Mouse (Mus musculus) midbrain, embryonic 12.5 days (tissue): ENCODE measurements around the gene Sidt1. TPM values are rescaled to one million over a fixed set of nuclear protein-coding genes. Genes with fewer than 3 reads are reported as not detected.
A peak's percentile ranks its signal among the peaks of the same experiment; 100 is the strongest.

Source experiments
- ATAC-seq: fragments of 200-750 bp; cut with Nextera tagmentation; 2 replicates; pipeline ENCODE4 v1.8.0; 2017; ENCODE audit warnings: low read depth, moderate TSS enrichment, moderate library complexity; ENCODE audit not compliant: low FRiP score
- H3K27ac ChIP-seq: fragments of 300-500 bp; sonication (generic); replicated peaks from 2 replicates; pipeline ENCODE4 v1.5.1; 2016; ENCODE audit warnings: mild to moderate bottlenecking
- H3K27me3 ChIP-seq: fragments of 300-500 bp; sonication (generic); 2 replicates; pipeline ENCODE4 v1.6.1; 2016; ENCODE audit warnings: mild to moderate bottlenecking
- H3K36me3 ChIP-seq: fragments of 300-500 bp; sonication (generic); 2 replicates; pipeline ENCODE4 v1.6.1; 2016
- H3K4me1 ChIP-seq: fragments of 300-500 bp; sonication (generic); 2 replicates; pipeline ENCODE4 v1.6.1; 2016
- H3K4me2 ChIP-seq: fragments of 300-500 bp; sonication (generic); replicated peaks from 2 replicates; pipeline ENCODE4 v1.6.1; 2016; ENCODE audit warnings: mild to moderate bottlenecking, moderate library complexity
- H3K4me3 ChIP-seq: fragments of 300-500 bp; sonication (generic); 2 replicates; pipeline ENCODE4 v1.5.1; 2016; ENCODE audit warnings: mild to moderate bottlenecking
- H3K9ac ChIP-seq: fragments of 300-500 bp; sonication (generic); replicated peaks from 2 replicates; pipeline ENCODE4 v1.6.1; 2016; ENCODE audit warnings: mild to moderate bottlenecking, moderate library complexity
- H3K9me3 ChIP-seq: fragments of 300-500 bp; sonication (generic); 2 replicates; pipeline ENCODE4 v1.6.1; 2016; ENCODE audit warnings: mild to moderate bottlenecking
- WGBS: fragments of 180-500 bp; shearing (Covaris S2); methylation state at CpG from one replicate; pipeline ENCODE4 v1.1.7; 2016; 5-methylcytosine and 5-hydroxymethylcytosine counted together
- polyA plus RNA-seq: library from polyadenylated mRNA; unstranded; fragments of >200 nt; fragmentation: Nextera tagmentation; extraction: Ambion mirVana; gene quantifications from 2 replicates; pipeline ENCODE4 v1.2.1, GENCODE M21; 2016

Sidt1 gene
- 0.98 and 1.1 TPM in 2 replicates for polyA plus RNA-seq

GRCm38 (mm10) chr16:44332861-44333284 is at the start of gene Sidt1:
Gene Sidt1 (minus strand): TSS chr16:44333196.
- Histone ChIP-seq H3K36me3 (no peaks in the 10 kb centered on the region), H3K9me3 (no peaks in the 10 kb centered on the region), H3K4me1 (peaks cover 15% of the 10 kb centered on the region), H3K27me3 (peaks cover 42% of the 10 kb centered on the region), H3K27ac (no peak within 1 kb of the TSS), H3K9ac (peak within 1 kb of the TSS; percentile 68), H3K4me3 (peak within 1 kb of the TSS; percentile 61), H3K4me2 (peak within 1 kb of the TSS; percentile 99)
- ATAC-seq = no peak
- 9% methylated on average over 15 of the region's 15 CpGs for WGBS

- 16% methylated on average over 2 of the region's 5 CpGs for WGBS
- H3K4me3 ChIP-seq = no peak overlapping the region
- peaks cover 28% of the 10 kb centered on the region for H3K36me3 ChIP-seq
- H3K27me3 ChIP-seq = no peaks in the 10 kb centered on the region
- H3K9ac ChIP-seq = no peak overlapping the region
- H3K9me3 ChIP-seq = no peaks in the 10 kb centered on the region
- H3K4me2 ChIP-seq = no peak overlapping the region
- H3K27ac ChIP-seq = no peak overlapping the region
- peak; percentile 55; the same call in 1 of the 2 replicates for ATAC-seq
- peaks cover 12% of the 10 kb centered on the region; the same call in 1 of the 2 replicates for H3K4me1 ChIP-seq
Measured at GRCm38 (mm10) chr16:44381578-44381977, 48.6 kb upstream of the Sidt1 start.

GRCm38 (mm10) chr16:44380006-44380405 is 47.0 kb upstream of the Sidt1 start:
- Histone ChIP-seq H3K9me3 (no peaks in the 10 kb centered on the region), H3K27ac (no peak overlapping the region), H3K9ac (no peak overlapping the region), H3K4me3 (no peak overlapping the region), H3K36me3 (peaks cover 25% of the 10 kb centered on the region), H3K4me2 (no peak overlapping the region), H3K27me3 (no peaks in the 10 kb centered on the region), H3K4me1 (peaks cover 12% of the 10 kb centered on the region; the same call in 1 of the 2 replicates)
- ATAC-seq = no peak
- WGBS = 71% methylated on average over 4 of the region's 4 CpGs

GRCm38 (mm10) chr16:44375459-44375858 is 42.5 kb upstream of the Sidt1 start:
- Histone ChIP-seq H3K4me2 (no peak overlapping the region), H3K36me3 (peaks cover 33% of the 10 kb centered on the region), H3K27me3 (no peaks in the 10 kb centered on the region), H3K9me3 (no peaks in the 10 kb centered on the region), H3K27ac (no peak overlapping the region), H3K4me3 (no peak overlapping the region), H3K9ac (no peak overlapping the region), H3K4me1 (no peaks in the 10 kb centered on the region)
- ATAC-seq = no peak
- WGBS = 90% methylated on average over 4 of the region's 4 CpGs

GRCm38 (mm10) chr16:44365522-44365921 is 32.5 kb upstream of the Sidt1 start:
- Histone ChIP-seq H3K9ac (no peak overlapping the region), H3K4me3 (no peak overlapping the region), H3K36me3 (peaks cover 28% of the 10 kb centered on the region), H3K27me3 (no peaks in the 10 kb centered on the region), H3K9me3 (no peaks in the 10 kb centered on the region), H3K27ac (no peak overlapping the region), H3K4me1 (no peaks in the 10 kb centered on the region), H3K4me2 (no peak overlapping the region)
- 97% methylated on average over 7 of the region's 7 CpGs for whole genome bisulfite sequencing
- ATAC-seq = no peak

GRCm38 (mm10) chr16:44361921-44362890 is 29.2 kb upstream of the Sidt1 start:
- H3K4me2 ChIP-seq = no peak overlapping the region
- H3K9ac ChIP-seq = no peak overlapping the region
- no peak overlapping the region for H3K4me3 ChIP-seq
- H3K9me3 ChIP-seq = no peaks in the 10 kb centered on the region
- WGBS = 91% methylated on average over 10 of the region's 10 CpGs
- H3K4me1 ChIP-seq = no peaks in the 10 kb centered on the region
- H3K27ac ChIP-seq = no peak overlapping the region
- no peaks in the 10 kb centered on the region for H3K27me3 ChIP-seq
- H3K36me3 ChIP-seq = peaks cover 29% of the 10 kb centered on the region
- ATAC-seq = no peak; the same call in 1 of the 2 replicates

GRCm38 (mm10) chr16:44357571-44358268 is 24.7 kb upstream of the Sidt1 start:
- WGBS = 77% methylated on average over 4 of the region's 4 CpGs
- no peaks in the 10 kb centered on the region for H3K9me3 ChIP-seq
- no peaks in the 10 kb centered on the region for H3K4me1 ChIP-seq
- ATAC-seq = no peak
- no peaks in the 10 kb centered on the region for H3K27me3 ChIP-seq
- no peak overlapping the region for H3K4me3 ChIP-seq
- H3K9ac ChIP-seq = no peak overlapping the region
- H3K36me3 ChIP-seq = peaks cover 15% of the 10 kb centered on the region; the same call in 1 of the 2 replicates
- no peak overlapping the region for H3K27ac ChIP-seq
- no peak overlapping the region for H3K4me2 ChIP-seq

- Histone ChIP-seq H3K4me3 (no peak overlapping the region), H3K36me3 (peaks cover 9% of the 10 kb centered on the region; the same call in 1 of the 2 replicates), H3K9me3 (no peaks in the 10 kb centered on the region), H3K9ac (no peak overlapping the region), H3K4me1 (no peaks in the 10 kb centered on the region), H3K27ac (no peak overlapping the region), H3K27me3 (no peaks in the 10 kb centered on the region), H3K4me2 (no peak overlapping the region)
- ATAC-seq = no peak
- WGBS = 88% methylated on average over 7 of the region's 7 CpGs
Measured at GRCm38 (mm10) chr16:44356291-44356690, 23.3 kb upstream of the Sidt1 start.

GRCm38 (mm10) chr16:44349801-44350397 is 16.9 kb upstream of the Sidt1 start:
- H3K36me3 ChIP-seq = no peaks in the 10 kb centered on the region
- no peak overlapping the region for H3K9ac ChIP-seq
- H3K4me1 ChIP-seq = peaks cover 14% of the 10 kb centered on the region
- H3K4me2 ChIP-seq = no peak overlapping the region
- H3K4me3 ChIP-seq = no peak overlapping the region
- H3K9me3 ChIP-seq = no peaks in the 10 kb centered on the region
- no peaks in the 10 kb centered on the region for H3K27me3 ChIP-seq
- ATAC-seq = no peak
- no peak overlapping the region for H3K27ac ChIP-seq
- 90% methylated on average over 4 of the region's 4 CpGs for WGBS

- H3K9me3 ChIP-seq = no peaks in the 10 kb centered on the region
- peak; percentile 99 for ATAC-seq
Measured at GRCm38 (mm10) chr16:44347071-44347901, 14.3 kb upstream of the Sidt1 start, which contains the start of gene Spice1. Gene Spice1 (plus strand): TSS chr16:44347121.

GRCm38 (mm10) chr16:44337541-44337940 is 4.5 kb upstream of the Sidt1 start:
- no peaks in the 10 kb centered on the region for H3K36me3 ChIP-seq
- no peak for ATAC-seq
- peaks cover 6% of the 10 kb centered on the region for H3K4me1 ChIP-seq
- H3K9me3 ChIP-seq = no peaks in the 10 kb centered on the region
- no peak overlapping the region for H3K9ac ChIP-seq
- H3K4me2 ChIP-seq = no peak overlapping the region
- peaks cover 20% of the 10 kb centered on the region for H3K27me3 ChIP-seq
- no peak overlapping the region for H3K4me3 ChIP-seq
- H3K27ac ChIP-seq = no peak overlapping the region

More at GRCm38 (mm10) chr16:44347071-44347901, 14.3 kb upstream of the Sidt1 start, which contains the start of gene Spice1:
- H3K4me3 ChIP-seq = peak within 1 kb of the TSS; percentile 74
- H3K36me3 ChIP-seq = no peaks in the 10 kb centered on the region
- peak within 1 kb of the TSS; percentile 68 for H3K4me2 ChIP-seq
- H3K27me3 ChIP-seq = no peaks in the 10 kb centered on the region
- peak within 1 kb of the TSS; percentile 64 for H3K9ac ChIP-seq
- H3K4me1 ChIP-seq = peaks cover 14% of the 10 kb centered on the region
- H3K27ac ChIP-seq = peak within 1 kb of the TSS; percentile 87
- under 1% methylated on average over 67 of the region's 67 CpGs for WGBS
